Mouse (Mus musculus): ENCODE measurements around the gene Mex3b. TPM values are rescaled to one million over a fixed set of nuclear protein-coding genes. Genes with fewer than 3 reads are reported as not detected.

The Mex3b gene
- total RNA-seq (2023) = 10 to 100 TPM; 20.9 to 22.0 TPM

GRCm38 (mm10) chr7:82867271-82868121 lies at the start of gene Mex3b:
TSS of gene Mex3b (plus strand) at chr7:82867333.

Other genes starting within 250 kb of the Mex3b start
- gene Saxo2, start 218.8 kb upstream of the Mex3b start, total RNA-seq (2023) = not detected
- 10 to 100 TPM; 33.3 to 39.2 TPM for gene Efl1, start 218.7 kb upstream of the Mex3b start, total RNA-seq (2023)